Comparison of ENCODE assay signal across 9 mouse cellular contexts in genomic region chr7:139467177-139467895, GRCm38 (mm10).
A peak's percentile ranks its signal among the peaks of the same experiment; 100 is the strongest.
DNase-seq lines count a peak whose midpoint lies in the region; ATAC-seq and TF ChIP-seq lines count a peak whose summit lies in the region.
"Had no signal": no experiment of that assay in that cellular context is flagged by ENCODE, and none has a peak within 500 bp of the region (broad histone marks: within the 10 kb centered on the region; RNA-seq: fewer than 3 reads in every experiment).

No protein-coding gene starts in this region.

- no peaks in the 10 kb centered on the region for H3K36me3 ChIP-seq in heart, embryonic 14.5 days (ENCODE audit: control insufficient read depth, insufficient read depth, low read length)
- no peaks in the 10 kb centered on the region for H3K36me3 ChIP-seq in embryonic facial prominence, embryonic 15.5 days
- H3K36me3 ChIP-seq in liver, embryonic 13.5 days = no peaks in the 10 kb centered on the region
- H3K36me3 ChIP-seq: midbrain, embryonic 12.5 days had no signal

- ATAC-seq in heart, embryonic 14.5 days (ENCODE audit: insufficient number of reproducible peaks, insufficient read depth, low FRiP score, low read depth) = no peak
- ATAC-seq in embryonic facial prominence, embryonic 15.5 days (ENCODE audit: insufficient number of reproducible peaks, low FRiP score, low TSS enrichment, low read depth) = no peak
- ATAC-seq in liver, embryonic 13.5 days (ENCODE audit: low read depth) = peak; percentile 22; the same call in 1 of the 2 replicates

- H3K9ac ChIP-seq in heart, embryonic 14.5 days (ENCODE audit: low read length) = peak overlapping the region; percentile 63
- no peak overlapping the region for H3K9ac ChIP-seq in embryonic facial prominence, embryonic 15.5 days
- peak overlapping the region; percentile 17; the same call in 1 of the 2 replicates for H3K9ac ChIP-seq in liver, embryonic 13.5 days
- H3K9ac ChIP-seq: midbrain, embryonic 12.5 days had no signal

- no peak overlapping the region for H3K4me2 ChIP-seq in heart, embryonic 14.5 days (ENCODE audit: low read length)
- H3K4me2 ChIP-seq in embryonic facial prominence, embryonic 15.5 days (replicated peaks) = no peak overlapping the region
- no peak overlapping the region for H3K4me2 ChIP-seq in liver, embryonic 13.5 days
- H3K4me2 ChIP-seq: midbrain, embryonic 12.5 days had no signal

- no peaks in the 10 kb centered on the region for H3K9me3 ChIP-seq in heart, embryonic 14.5 days (ENCODE audit: control insufficient read depth, low read length)
- no peaks in the 10 kb centered on the region for H3K9me3 ChIP-seq in embryonic facial prominence, embryonic 15.5 days (replicated peaks)
- no peaks in the 10 kb centered on the region for H3K9me3 ChIP-seq in liver, embryonic 13.5 days (replicated peaks)
- H3K9me3 ChIP-seq: midbrain, embryonic 12.5 days had no signal

- no peak for DNase-seq in heart, adult 11 months
- DNase-seq in adrenal gland, adult 2 months = peak; percentile 82
- DNase-seq in liver, embryonic 13.5 days = no peak
- no peak for DNase-seq in c-Kit-positive CD71-positive TER-119-positive erythroid progenitor cells, embryonic 14.5 days (ENCODE audit: low spot score)
- DNase-seq in layer of hippocampus, adult 2 months (ENCODE audit: low spot score in 2 of 2) = no peak
- DNase-seq in right cerebral cortex, postnatal 25 days = no peak

- peaks cover 43 to 80% of the 10 kb centered on the region in 2 experiments for H3K4me1 ChIP-seq in heart, embryonic 14.5 days (ENCODE audit: control insufficient read depth in 2 of 2, insufficient read depth in 2 of 2, low read length in 2 of 2)
- H3K4me1 ChIP-seq in embryonic facial prominence, embryonic 15.5 days = peaks cover 42% of the 10 kb centered on the region
- peaks cover 33% of the 10 kb centered on the region for H3K4me1 ChIP-seq in liver, embryonic 13.5 days (replicated peaks)

- no peaks in the 10 kb centered on the region for H3K27me3 ChIP-seq in heart, embryonic 14.5 days (ENCODE audit: control insufficient read depth, insufficient read depth, low read length)
- H3K27me3 ChIP-seq in embryonic facial prominence, embryonic 15.5 days = no peaks in the 10 kb centered on the region
- H3K27me3 ChIP-seq in liver, embryonic 13.5 days = no peaks in the 10 kb centered on the region
- H3K27me3 ChIP-seq: midbrain, embryonic 12.5 days had no signal

- TF ChIP-seq CTCF in layer of hippocampus, adult 2 months (conservative IDR thresholded peaks at IDR 0.05) = no peak

- H3K27ac ChIP-seq in heart, embryonic 14.5 days (replicated peaks in 1 of 2; ENCODE audit: control insufficient read depth in 1 of 2, insufficient read depth in 1 of 2, low read depth in 2 of 2, low read length in 2 of 2) = peak overlapping the region; percentile 97 to 98
- H3K27ac ChIP-seq in embryonic facial prominence, embryonic 15.5 days (replicated peaks) = peak overlapping the region; percentile 34; the same call in 1 of the 2 replicates
- H3K27ac ChIP-seq in liver, embryonic 13.5 days = peak overlapping the region; percentile 61
- no peak overlapping the region; the same call in 1 of the 2 replicates for H3K27ac ChIP-seq in layer of hippocampus, adult 2 months
- H3K27ac ChIP-seq: midbrain, embryonic 12.5 days had no signal

- no peak overlapping the region for H3K4me3 ChIP-seq in heart, embryonic 14.5 days (ENCODE audit: control insufficient read depth in 1 of 2, insufficient read depth in 1 of 2, low read depth in 1 of 2, low read length in 2 of 2)
- H3K4me3 ChIP-seq in embryonic facial prominence, embryonic 15.5 days (replicated peaks) = no peak overlapping the region
- H3K4me3 ChIP-seq in liver, embryonic 13.5 days (replicated peaks) = no peak overlapping the region
- no peak overlapping the region for H3K4me3 ChIP-seq in layer of hippocampus, adult 2 months
- H3K4me3 ChIP-seq: midbrain, embryonic 12.5 days had no signal

- WGBS in heart, embryonic 14.5 days = 37% methylated on average over 10 of the region's 10 CpGs
- 72% methylated on average over 10 of the region's 10 CpGs for WGBS in embryonic facial prominence, embryonic 15.5 days
- WGBS in liver, embryonic 13.5 days (ENCODE audit: insufficient replicate concordance) = 45% methylated on average over 10 of the region's 10 CpGs
